24 mouse cellular contexts compared by ENCODE assay signal in genomic region chr14:8192727-8193126, GRCm38 (mm10).
"Had no signal": no experiment of that assay in that cellular context is flagged by ENCODE, and none has a peak within 500 bp of the region (broad histone marks: within the 10 kb centered on the region; RNA-seq: fewer than 3 reads in every experiment).

No protein-coding gene starts in this region.

- ATAC-seq: hindbrain, postnatal 0 days; intestine, embryonic 16.5 days; liver, embryonic 12.5 days had no signal

- H3K9me3 ChIP-seq: heart, embryonic 12.5 days; hindbrain, embryonic 13.5 days; hindbrain, embryonic 15.5 days; kidney, embryonic 15.5 days; limb, embryonic 13.5 days; limb, embryonic 15.5 days; liver, embryonic 12.5 days had no signal

- H3K4me2 ChIP-seq: heart, embryonic 12.5 days; hindbrain, embryonic 13.5 days; hindbrain, embryonic 15.5 days; kidney, embryonic 15.5 days; limb, embryonic 15.5 days; liver, embryonic 12.5 days had no signal

- H3K27ac ChIP-seq: hindbrain, embryonic 13.5 days; hindbrain, embryonic 15.5 days; hindbrain, postnatal 0 days; kidney, embryonic 15.5 days; kidney, postnatal 0 days; limb, embryonic 15.5 days; liver, embryonic 12.5 days; liver, embryonic 14.5 days had no signal

- H3K4me1 ChIP-seq: heart, embryonic 12.5 days; hindbrain, embryonic 13.5 days; hindbrain, embryonic 15.5 days; kidney, embryonic 15.5 days; limb, embryonic 15.5 days; liver, embryonic 12.5 days had no signal

- H3K4me3 ChIP-seq: heart, embryonic 12.5 days; hindbrain, embryonic 13.5 days; hindbrain, embryonic 15.5 days; kidney, embryonic 15.5 days; limb, embryonic 13.5 days; limb, embryonic 15.5 days; liver, embryonic 12.5 days had no signal

- H3K36me3 ChIP-seq: heart, embryonic 12.5 days; hindbrain, embryonic 13.5 days; hindbrain, embryonic 15.5 days; kidney, embryonic 15.5 days; limb, embryonic 13.5 days; limb, embryonic 15.5 days; liver, embryonic 12.5 days had no signal

- H3K27me3 ChIP-seq: heart, embryonic 12.5 days; hindbrain, embryonic 13.5 days; hindbrain, embryonic 15.5 days; kidney, embryonic 15.5 days; limb, embryonic 13.5 days; limb, embryonic 15.5 days had no signal

- DNase-seq: gastrocnemius, postnatal 14 days; gastrocnemius, postnatal 36 days; heart, adult 18-20 months; heart, postnatal 14 days; heart, postnatal 36 days; kidney, adult 11 months; kidney, adult 2 months; kidney, adult 9 months; kidney, postnatal 14 days; kidney, postnatal 36 days; layer of hippocampus, adult 9-11 months; layer of hippocampus, postnatal 36 days; left cerebral cortex, postnatal 4 days had no signal

- H3K9ac ChIP-seq: heart, embryonic 12.5 days; hindbrain, embryonic 13.5 days; hindbrain, embryonic 15.5 days; kidney, embryonic 15.5 days; limb, embryonic 15.5 days; liver, embryonic 12.5 days; liver, embryonic 14.5 days had no signal
